Mouse (Mus musculus) heart, adult 2 months (tissue): Measurements from ENCODE around the gene Plekhg3.

Source experiments
- CTCF ChIP-seq: fragments of 200-600 bp; IDR thresholded peaks from 2 replicates; pipeline ENCODE4 v1.8.1; 2022; ENCODE audit warnings: antibody characterized with exemption, mild to moderate bottlenecking, moderate library complexity
- EP300 ChIP-seq: fragments of 200-500 bp; IDR thresholded peaks from 2 replicates; pipeline ENCODE4 v1.6.1; 2011; ENCODE audit warnings: low read depth, low read length, control low read depth; ENCODE audit not compliant: insufficient read depth
- POLR2A ChIP-seq: fragments of 200-500 bp; IDR thresholded peaks from 2 replicates; pipeline ENCODE4 v1.6.1; 2011; ENCODE audit warnings: mild to moderate bottlenecking, low read depth, low read length, control low read depth; ENCODE audit not compliant: insufficient read depth

- TF ChIP-seq POLR2A (no peak), CTCF (no peak), EP300 (no peak)
These were observed 92.7 kb downstream of the Plekhg3 start for GRCm38 (mm10) chr12:76623374-76623773.
